Mouse (Mus musculus): ENCODE measurements around the gene Plxnc1. TPM values are rescaled to one million over a fixed set of nuclear protein-coding genes. Genes with fewer than 3 reads are reported as not detected.

The Plxnc1 gene
- polyA plus RNA-seq, 1 experiment = 1.5 TPM

DNA sequence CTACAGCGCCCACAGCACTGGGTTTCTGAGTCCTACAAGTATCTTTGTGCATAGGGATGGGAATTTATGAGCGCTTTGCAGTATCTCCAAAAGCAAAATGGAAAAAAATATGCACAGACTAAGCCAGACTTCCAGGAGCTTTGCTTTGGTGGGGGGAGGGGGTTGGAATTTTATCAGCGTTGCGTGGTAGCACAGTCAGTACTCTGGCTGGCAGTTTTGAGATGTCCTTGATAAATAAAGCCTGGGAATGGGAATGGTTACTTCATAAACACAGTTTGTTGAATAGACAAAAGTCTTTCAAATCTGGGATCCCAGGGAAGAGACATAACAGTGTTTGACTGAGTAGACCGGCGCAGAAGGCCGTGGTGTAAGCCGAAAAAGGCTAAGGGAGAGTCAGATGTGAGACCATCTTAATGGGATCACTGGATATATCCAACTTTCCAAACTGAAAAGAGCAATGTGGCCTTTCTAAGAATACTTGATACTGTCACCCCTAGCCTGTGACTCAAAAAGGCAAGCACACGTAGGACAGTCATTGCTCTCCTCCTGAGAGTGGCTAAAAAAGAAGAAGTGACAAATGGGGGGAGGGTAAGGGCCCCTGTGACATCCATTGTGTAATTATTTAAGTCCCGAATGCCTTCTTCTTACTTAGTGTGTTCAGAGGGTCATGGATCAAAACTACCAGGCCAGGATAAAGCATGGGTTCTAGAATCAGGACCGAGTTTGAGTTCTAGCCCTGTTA lies 35.5 kb downstream of the Plxnc1 start:
- DNase-seq = no peak

GRCm38 (mm10) chr10:94905689-94906473 lies 38.8 kb downstream of the Plxnc1 start:
- no peaks in the 10 kb centered on the region for H3K4me1 ChIP-seq (ENCODE audit: control insufficient read depth, insufficient read depth, low read length)
- no peaks in the 10 kb centered on the region for H3K27me3 ChIP-seq (replicated peaks; ENCODE audit: control insufficient read depth, insufficient read depth, low read length)
- H3K27ac ChIP-seq (ENCODE audit: insufficient read depth, low read depth, low read length) = no peak overlapping the region
- TF ChIP-seq CTCF (conservative IDR thresholded peaks at IDR 0.05; ENCODE audit: insufficient read depth, insufficient read length, low read depth, low read length) = no peak
- no peak for TF ChIP-seq POLR2A (IDR thresholded peaks at IDR 0.05; ENCODE audit: low read depth, low read length)
- H3K36me3 ChIP-seq (ENCODE audit: control insufficient read depth, insufficient read depth, low read length) = no peaks in the 10 kb centered on the region
- no peak overlapping the region for H3K4me3 ChIP-seq (ENCODE audit: insufficient read depth, low read depth, low read length)
- 24% methylated on average over 21 of the region's 21 CpGs for WGBS
- peak; percentile 10 for DNase-seq

More for the DNA sequence above, 35.5 kb downstream of the Plxnc1 start:
- Histone ChIP-seq H3K27ac (ENCODE audit: insufficient read depth, low read depth, low read length) (no peak overlapping the region), H3K36me3 (ENCODE audit: control insufficient read depth, insufficient read depth, low read length) (no peaks in the 10 kb centered on the region), H3K27me3 (replicated peaks; ENCODE audit: control insufficient read depth, insufficient read depth, low read length) (no peaks in the 10 kb centered on the region), H3K4me1 (ENCODE audit: control insufficient read depth, insufficient read depth, low read length) (no peaks in the 10 kb centered on the region), H3K4me3 (ENCODE audit: insufficient read depth, low read depth, low read length) (no peak overlapping the region)
- 87% methylated on average over 11 of the region's 11 CpGs for WGBS
- TF ChIP-seq CTCF (conservative IDR thresholded peaks at IDR 0.05; ENCODE audit: insufficient read depth, insufficient read length, low read depth, low read length) (no peak), POLR2A (IDR thresholded peaks at IDR 0.05; ENCODE audit: low read depth, low read length) (no peak)

DNA sequence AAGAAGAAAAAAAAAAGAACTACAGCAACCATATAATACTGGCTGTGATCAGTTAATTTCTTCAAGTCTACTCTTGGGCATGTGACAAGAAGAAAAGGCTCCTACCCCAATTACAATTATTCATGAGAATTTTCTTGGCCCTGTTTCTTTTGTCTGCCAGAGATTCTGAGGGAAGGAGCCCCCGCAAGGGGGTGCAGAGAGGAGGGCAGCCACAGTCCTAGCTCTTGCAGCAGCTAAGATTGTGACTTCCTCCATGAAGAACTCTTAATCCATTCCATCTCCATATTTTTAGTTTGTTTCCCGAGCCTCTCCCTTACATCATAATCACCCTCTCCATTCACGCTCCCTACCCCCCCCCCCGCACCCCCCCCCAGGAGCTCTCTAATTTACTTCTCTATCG lies 39.4 kb downstream of the Plxnc1 start:
- H3K4me3 ChIP-seq (ENCODE audit: insufficient read depth, low read depth, low read length) = no peak overlapping the region
- no peaks in the 10 kb centered on the region for H3K27me3 ChIP-seq (replicated peaks; ENCODE audit: control insufficient read depth, insufficient read depth, low read length)
- WGBS = 35% methylated on average over 5 of the region's 5 CpGs
- H3K27ac ChIP-seq (ENCODE audit: insufficient read depth, low read depth, low read length) = no peak overlapping the region
- DNase-seq = no peak
- no peak for TF ChIP-seq POLR2A (IDR thresholded peaks at IDR 0.05; ENCODE audit: low read depth, low read length)
- no peak for TF ChIP-seq CTCF (conservative IDR thresholded peaks at IDR 0.05; ENCODE audit: insufficient read depth, insufficient read length, low read depth, low read length)
- no peaks in the 10 kb centered on the region for H3K36me3 ChIP-seq (ENCODE audit: control insufficient read depth, insufficient read depth, low read length)
- H3K4me1 ChIP-seq (ENCODE audit: control insufficient read depth, insufficient read depth, low read length) = no peaks in the 10 kb centered on the region

- no peak for TF ChIP-seq POLR2A (IDR thresholded peaks at IDR 0.05; ENCODE audit: low read depth, low read length)
- TF ChIP-seq CTCF (conservative IDR thresholded peaks at IDR 0.05; ENCODE audit: insufficient read depth, insufficient read length, low read depth, low read length) = no peak
- H3K4me1 ChIP-seq (ENCODE audit: control insufficient read depth, insufficient read depth, low read length) = no peaks in the 10 kb centered on the region
- WGBS = 90% methylated on average over 6 of the region's 6 CpGs
- no peak for DNase-seq
- H3K27ac ChIP-seq (ENCODE audit: insufficient read depth, low read depth, low read length) = no peak overlapping the region
- no peak overlapping the region for H3K4me3 ChIP-seq (ENCODE audit: insufficient read depth, low read depth, low read length)
- H3K36me3 ChIP-seq (ENCODE audit: control insufficient read depth, insufficient read depth, low read length) = no peaks in the 10 kb centered on the region
- no peaks in the 10 kb centered on the region; the same call in 1 of the 2 replicates for H3K27me3 ChIP-seq (replicated peaks; ENCODE audit: control insufficient read depth, insufficient read depth, low read length)
Observed at GRCm38 (mm10) chr10:94896950-94897349, 47.7 kb downstream of the Plxnc1 start.

DNA sequence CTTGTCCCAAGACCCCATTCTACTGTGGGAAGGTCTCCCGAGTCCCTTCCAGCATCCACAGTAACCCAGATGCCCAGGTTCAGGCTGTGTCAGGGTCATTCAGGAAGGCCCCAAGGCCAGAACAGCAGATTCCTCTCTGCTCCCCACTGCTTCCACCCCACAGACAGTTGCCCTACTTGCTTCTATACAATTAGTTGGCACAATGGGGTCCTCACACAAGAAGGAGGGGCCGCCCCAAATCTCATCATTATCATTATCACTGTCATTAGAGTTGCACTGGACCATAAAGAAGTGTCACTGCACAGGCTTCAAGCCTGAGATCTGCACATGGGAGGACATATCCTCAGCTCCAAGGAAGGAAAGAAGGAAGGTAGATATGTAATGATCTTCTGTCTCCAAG lies 48.3 kb downstream of the Plxnc1 start:
- no peak for DNase-seq
- no peak for TF ChIP-seq POLR2A (IDR thresholded peaks at IDR 0.05; ENCODE audit: low read depth, low read length)
- no peak for TF ChIP-seq CTCF (conservative IDR thresholded peaks at IDR 0.05; ENCODE audit: insufficient read depth, insufficient read length, low read depth, low read length)
- no peaks in the 10 kb centered on the region for H3K4me1 ChIP-seq (ENCODE audit: control insufficient read depth, insufficient read depth, low read length)
- H3K4me3 ChIP-seq (ENCODE audit: insufficient read depth, low read depth, low read length) = no peak overlapping the region
- no peak overlapping the region for H3K27ac ChIP-seq (ENCODE audit: insufficient read depth, low read depth, low read length)
- WGBS = 88% methylated on average over 2 of the region's 2 CpGs
- no peaks in the 10 kb centered on the region for H3K36me3 ChIP-seq (ENCODE audit: control insufficient read depth, insufficient read depth, low read length)
- no peaks in the 10 kb centered on the region; the same call in 1 of the 2 replicates for H3K27me3 ChIP-seq (replicated peaks; ENCODE audit: control insufficient read depth, insufficient read depth, low read length)

- DNase-seq = no peak
- no peaks in the 10 kb centered on the region for H3K36me3 ChIP-seq (ENCODE audit: control insufficient read depth, insufficient read depth, low read length)
Observed at GRCm38 (mm10) chr10:94895876-94896275, 48.8 kb downstream of the Plxnc1 start.

GRCm38 (mm10) chr10:94889735-94890134 lies 54.9 kb downstream of the Plxnc1 start:
- H3K36me3 ChIP-seq (ENCODE audit: control insufficient read depth, insufficient read depth, low read length) = no peaks in the 10 kb centered on the region
- no peak for DNase-seq
- TF ChIP-seq CTCF (conservative IDR thresholded peaks at IDR 0.05; ENCODE audit: insufficient read depth, insufficient read length, low read depth, low read length) (no peak), POLR2A (IDR thresholded peaks at IDR 0.05; ENCODE audit: low read depth, low read length) (no peak)
- no peak overlapping the region for H3K4me3 ChIP-seq (ENCODE audit: insufficient read depth, low read depth, low read length)
- no peak overlapping the region for H3K27ac ChIP-seq (ENCODE audit: insufficient read depth, low read depth, low read length)
- no peaks in the 10 kb centered on the region for H3K4me1 ChIP-seq (ENCODE audit: control insufficient read depth, insufficient read depth, low read length)
- no peaks in the 10 kb centered on the region for H3K27me3 ChIP-seq (replicated peaks; ENCODE audit: control insufficient read depth, insufficient read depth, low read length)
- WGBS = 82% methylated on average over 4 of the region's 4 CpGs

More at GRCm38 (mm10) chr10:94895876-94896275, 48.8 kb downstream of the Plxnc1 start:
- no peaks in the 10 kb centered on the region for H3K4me1 ChIP-seq (ENCODE audit: control insufficient read depth, insufficient read depth, low read length)
- no peak overlapping the region for H3K27ac ChIP-seq (ENCODE audit: insufficient read depth, low read depth, low read length)
- 84% methylated on average over 3 of the region's 3 CpGs for WGBS
- no peaks in the 10 kb centered on the region; the same call in 1 of the 2 replicates for H3K27me3 ChIP-seq (replicated peaks; ENCODE audit: control insufficient read depth, insufficient read depth, low read length)
- no peak overlapping the region for H3K4me3 ChIP-seq (ENCODE audit: insufficient read depth, low read depth, low read length)
- no peak for TF ChIP-seq POLR2A (IDR thresholded peaks at IDR 0.05; ENCODE audit: low read depth, low read length)
- TF ChIP-seq CTCF (conservative IDR thresholded peaks at IDR 0.05; ENCODE audit: insufficient read depth, insufficient read length, low read depth, low read length) = no peak

Data from kidney, adult 2 months (tissue).